Mouse (Mus musculus) heart, postnatal 36 days (tissue): ENCODE data around the gene Hist1h2bk. TPM values are rescaled to one million over a fixed set of nuclear protein-coding genes. Genes with fewer than 3 reads are reported as not detected.

Source experiments
- DNase-seq, 2 experiments: peaks; one replicate each; pipeline ENCODE4 v3.0.0; 2021 to 2022
- intact Hi-C: fragments of 180-260 bp; cut with DNase I; formaldehyde crosslinking; loops from one replicate; pipeline ENCODE4 v1.15.1; 2025
- total RNA-seq, 2 experiments: library from RNA; stranded (reverse); gene quantifications; 2 replicates each; pipeline ENCODE4 v1.2.3; 2021

The Hist1h2bk gene
- total RNA-seq, 2 experiments from 2014 or later = 23.3 to 28.1 TPM

GRCm38 (mm10) chr13:22009642-22010041 is 26.0 kb upstream of the Hist1h2bk start, which contains the start of gene Prss16:
TSS of gene Prss16 (minus strand) at chr13:22009742.
- DNase-seq = no peak
- intact Hi-C loops = no loop called here

- intact Hi-C loops = loop anchor here (2.0 kb wide), 1 partner anchor 19 kb away; no protein-coding TSS in a partner anchor
- DNase-seq = no peak
These were observed 22.0 kb upstream of the Hist1h2bk start for GRCm38 (mm10) chr13:22013716-22014115.

DNA sequence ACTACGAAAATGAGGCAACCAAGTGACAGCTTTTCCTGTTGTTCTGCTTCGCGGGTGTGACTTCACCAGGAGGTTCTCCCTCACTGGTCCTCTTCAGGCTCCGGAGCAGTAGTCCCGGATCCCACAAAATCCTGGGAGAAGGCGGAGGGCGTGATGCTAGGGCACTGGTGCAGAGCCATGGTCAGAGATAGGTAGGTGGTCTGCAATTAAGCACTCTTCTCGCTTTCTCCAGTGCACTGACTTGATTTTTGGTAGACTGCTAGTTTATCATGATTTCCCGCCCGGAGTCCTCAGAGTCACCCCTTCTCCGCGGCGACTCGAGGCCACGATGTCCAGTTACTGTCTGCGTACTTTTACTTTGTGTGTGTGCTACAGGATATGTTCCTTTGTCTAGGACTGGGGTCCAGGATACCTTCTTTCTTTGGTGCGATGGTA is 21.2 kb upstream of the Hist1h2bk start:
- no peak for DNase-seq
- intact Hi-C loops = loop anchor here (2.0 kb wide), 1 partner anchor 20 kb away; no protein-coding TSS in a partner anchor

- peak; percentile 76 to 81 for DNase-seq
- intact Hi-C loops = loop anchor here (1.0 to 2.0 kb wide), 2 partner anchors 21 to 40 kb away; no protein-coding TSS in a partner anchor
These were observed 19.9 kb upstream of the Hist1h2bk start for GRCm38 (mm10) chr13:22015479-22016450.

GRCm38 (mm10) chr13:22019934-22020835 is 15.5 kb upstream of the Hist1h2bk start:
- intact Hi-C loops = loop anchor here (2.0 to 10.0 kb wide), 4 partner anchors 79 to 1432 kb away; no protein-coding TSS in a partner anchor
- no peak for DNase-seq

DNA sequence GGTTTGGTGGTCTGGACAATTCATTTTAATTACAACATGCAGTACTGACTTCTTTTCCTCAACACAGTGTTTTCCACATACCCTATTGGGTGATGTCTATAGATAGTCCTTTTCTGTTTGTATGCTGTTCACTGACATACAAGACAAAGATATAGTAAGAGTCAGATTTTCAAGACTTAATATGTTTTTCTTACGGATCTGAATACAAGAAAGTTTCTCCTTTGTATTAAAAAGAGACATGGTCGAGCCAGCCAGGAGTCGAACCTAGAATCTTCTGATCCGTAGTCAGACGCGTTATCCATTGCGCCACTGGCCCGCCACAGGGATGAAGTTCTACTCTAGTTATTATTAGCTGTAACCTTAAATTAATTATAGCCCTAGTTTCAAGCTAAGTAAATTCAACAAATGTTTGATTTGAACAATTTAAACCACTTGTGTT is 14.8 kb upstream of the Hist1h2bk start:
- intact Hi-C loops = loop anchor here (2.0 to 10.0 kb wide), 4 partner anchors 80 to 1431 kb away; no protein-coding TSS in a partner anchor

GRCm38 (mm10) chr13:22021581-22021980 is 14.1 kb upstream of the Hist1h2bk start:
- no peak for DNase-seq
- intact Hi-C loops = loop anchor here (2.0 to 10.0 kb wide), 4 partner anchors 81 to 1431 kb away; no protein-coding TSS in a partner anchor

More for the DNA sequence above, 14.8 kb upstream of the Hist1h2bk start:
- peak; percentile 80 to 82 for DNase-seq

DNA sequence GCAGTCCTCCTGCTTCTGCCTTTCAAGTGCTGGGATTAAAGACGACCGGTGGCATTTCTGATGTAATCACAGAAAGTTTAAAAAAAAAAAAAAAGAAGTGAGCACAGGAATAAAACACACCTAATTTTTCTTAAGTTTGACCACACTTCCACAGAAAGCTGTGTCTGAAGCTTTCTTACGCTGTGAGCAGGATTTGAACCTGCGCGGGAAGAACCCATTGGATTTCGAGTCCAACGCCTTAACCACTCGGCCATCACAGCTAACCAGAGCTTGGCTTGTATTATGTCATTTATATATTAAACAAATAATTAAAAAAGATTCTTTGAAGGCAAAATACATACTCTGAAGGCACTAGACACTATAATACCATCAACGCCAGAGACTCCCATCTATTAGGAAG is 13.4 kb upstream of the Hist1h2bk start:
- intact Hi-C loops = loop anchor here (2.0 to 10.0 kb wide), 5 partner anchors 167 to 1497 kb away; no protein-coding TSS in a partner anchor
- DNase-seq = peak; percentile 84 to 89

- intact Hi-C loops = loop anchor here (2.0 to 10.0 kb wide), 3 partner anchors 30 to 314 kb away; no protein-coding TSS in a partner anchor
- peak; percentile 86 to 93 for DNase-seq
These were observed 9.3 kb upstream of the Hist1h2bk start for GRCm38 (mm10) chr13:22026058-22027031.

- DNase-seq = peak; percentile 95 to 98
- intact Hi-C loops = loop anchor here (1.0 to 10.0 kb wide), 3 partner anchors 55 to 317 kb away; no protein-coding TSS in a partner anchor
These were observed 6.8 kb upstream of the Hist1h2bk start for GRCm38 (mm10) chr13:22028673-22029460.

- intact Hi-C loops = loop anchor here (1.0 to 10.0 kb wide), 3 partner anchors 56 to 318 kb away; no protein-coding TSS in a partner anchor
These were observed 5.7 kb upstream of the Hist1h2bk start for GRCm38 (mm10) chr13:22029928-22030327.

DNA sequence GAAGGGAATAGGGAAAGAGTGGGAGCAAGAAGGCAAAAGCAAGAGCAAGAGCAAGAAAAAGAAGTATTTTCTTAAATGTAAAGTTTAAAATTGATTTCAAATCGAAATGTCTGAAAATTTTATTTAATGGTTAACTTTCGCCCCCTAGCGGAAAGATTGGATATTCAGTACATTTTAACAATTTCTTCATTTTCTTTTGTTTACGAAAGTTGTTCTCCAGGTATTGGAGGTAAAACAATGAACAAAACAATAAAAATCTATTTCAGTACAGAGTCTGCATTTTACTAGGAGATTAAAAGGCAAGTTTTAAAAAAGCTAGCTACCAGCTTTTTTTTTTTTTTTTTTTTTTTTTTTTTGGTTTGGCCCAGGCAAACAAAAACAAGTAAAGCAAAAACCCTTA is 5.2 kb upstream of the Hist1h2bk start:
- intact Hi-C loops = no loop called here
- no peak for DNase-seq

More at GRCm38 (mm10) chr13:22029928-22030327, 5.7 kb upstream of the Hist1h2bk start:
- no peak for DNase-seq

DNA sequence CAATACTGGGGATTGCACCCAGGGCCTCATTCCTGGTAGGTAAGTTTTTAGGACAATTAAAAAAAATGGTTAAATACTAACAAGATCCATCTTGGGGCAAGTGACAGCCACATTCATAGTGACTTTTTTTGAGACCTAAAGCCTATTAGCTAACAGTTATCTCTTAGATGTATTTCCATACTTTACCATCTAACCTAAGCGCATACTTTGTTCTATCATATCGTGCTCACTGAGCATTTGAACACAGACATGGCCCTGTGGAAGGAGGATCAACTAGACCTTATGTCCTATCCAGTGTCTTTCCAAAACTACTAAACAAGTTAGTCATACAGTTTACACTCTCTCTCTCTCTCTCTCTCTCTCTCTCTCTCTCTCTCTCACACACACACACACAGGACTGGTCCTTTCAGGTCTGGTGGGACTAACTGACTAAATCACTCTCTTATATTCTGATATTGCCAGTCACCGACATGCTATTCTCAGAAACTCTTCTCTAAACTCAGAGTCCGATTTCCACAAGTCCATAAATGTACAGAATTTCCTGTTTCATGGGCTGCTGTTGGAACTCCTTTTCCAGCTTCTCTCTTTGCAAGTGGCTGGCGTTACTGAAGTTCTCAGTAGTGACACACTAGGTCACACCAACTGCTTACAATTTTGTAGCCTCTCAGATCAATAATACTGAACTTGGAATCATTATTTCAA is 1.8 kb upstream of the Hist1h2bk start:
- intact Hi-C loops = no loop called here
- DNase-seq = no peak

DNA sequence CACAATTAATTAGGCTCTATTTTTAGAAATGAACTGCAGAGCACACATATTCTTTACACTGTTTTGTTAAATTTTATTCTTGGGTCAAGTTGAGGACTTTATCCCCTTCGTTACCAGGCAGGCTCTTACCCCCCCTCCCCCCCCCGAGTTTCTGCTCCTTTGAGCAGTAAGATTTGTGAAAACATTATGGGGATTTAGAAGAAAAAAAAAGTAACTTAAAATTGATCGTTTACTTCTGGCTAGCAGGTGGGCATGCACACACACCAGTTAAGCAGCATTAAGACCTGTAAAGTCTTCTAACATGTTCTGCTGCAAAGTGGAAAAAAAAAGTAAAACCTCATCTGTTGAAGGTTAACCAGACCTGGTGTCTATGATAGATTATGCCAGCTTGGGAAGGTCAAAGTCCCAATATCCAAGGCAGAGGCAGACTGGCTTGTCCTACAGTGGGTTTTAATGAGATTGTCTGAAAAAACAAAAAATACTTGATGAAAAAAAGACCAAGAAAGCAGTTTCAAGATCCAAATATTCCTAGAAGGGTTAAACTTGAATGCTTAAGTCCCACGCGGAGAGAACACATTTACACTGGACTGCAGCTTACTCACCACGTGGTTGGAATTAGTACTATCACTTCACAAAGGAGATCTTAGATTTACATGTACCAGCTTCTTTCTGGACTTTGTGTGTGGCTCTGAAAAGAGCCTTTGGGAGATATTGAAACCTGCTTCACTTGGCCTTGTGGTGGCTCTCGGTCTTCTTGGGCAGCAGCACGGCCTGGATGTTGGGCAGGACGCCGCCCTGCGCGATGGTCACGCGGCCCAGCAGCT is 1.0 kb upstream of the Hist1h2bk start:
- no peak for DNase-seq
- intact Hi-C loops = no loop called here

- intact Hi-C loops = no loop called here
These were observed 683 bp downstream of the Hist1h2bk start for GRCm38 (mm10) chr13:22036149-22036956.

DNA sequence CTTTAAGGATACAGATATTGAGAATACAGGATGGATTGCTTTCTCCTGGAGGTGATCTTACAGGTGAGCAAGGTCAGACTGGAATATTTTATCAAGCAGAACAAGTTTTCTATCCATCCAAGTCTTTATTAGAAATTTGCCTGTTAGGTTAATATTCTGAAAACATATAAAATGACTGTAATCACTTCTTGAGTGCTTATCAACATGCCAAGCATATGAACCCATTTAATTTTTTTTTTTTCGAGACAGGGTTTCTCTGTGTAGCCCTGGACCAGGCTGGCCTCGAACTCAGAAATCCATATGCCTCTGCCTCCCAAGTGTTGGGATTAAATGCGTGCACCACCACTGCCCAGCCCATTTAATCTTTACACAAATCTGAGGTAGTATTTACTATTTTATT is 1.3 kb downstream of the Hist1h2bk start:
- intact Hi-C loops = no loop called here
- no peak for DNase-seq

More at GRCm38 (mm10) chr13:22036149-22036956, 683 bp downstream of the Hist1h2bk start:
- no peak for DNase-seq
